Mouse (Mus musculus) erythroblast, embryonic 14.5 days (primary cell): Measurements from ENCODE around the gene Akr1c19. TPM values are rescaled to one million over a fixed set of nuclear protein-coding genes. Genes with fewer than 3 reads are reported as not detected.
"Not testable (repeated sequence)": the region's sequence is repeated elsewhere in the genome, so short reads cannot be mapped to it uniquely, and the experiment has no call there.

Source experiments
- H3K27me3 ChIP-seq: 2 replicates; pipeline ENCODE4 v1.6.1; 2012; ENCODE audit warnings: inconsistent platforms; ENCODE audit not compliant: control insufficient read depth
- H3K36me3 ChIP-seq: 2 replicates; pipeline ENCODE4 v1.6.1; 2012; ENCODE audit warnings: mild to moderate bottlenecking, inconsistent platforms; ENCODE audit not compliant: control insufficient read depth
- H3K4me1 ChIP-seq: 2 replicates; pipeline ENCODE4 v1.6.1; 2012; ENCODE audit warnings: inconsistent platforms; ENCODE audit not compliant: control insufficient read depth
- H3K4me3 ChIP-seq: replicated peaks from 2 replicates; pipeline ENCODE3; 2012; ENCODE audit warnings: moderate library complexity, mild to moderate bottlenecking, inconsistent platforms
- H3K9me3 ChIP-seq: 2 replicates; pipeline ENCODE4 v1.6.1; 2012; ENCODE audit warnings: low read length, inconsistent platforms, mixed read lengths; ENCODE audit not compliant: control insufficient read depth
- GATA1 ChIP-seq: IDR thresholded peaks from 2 replicates; pipeline ENCODE4 v1.6.1; 2012; ENCODE audit warnings: low read length, inconsistent platforms, mixed read lengths
- TAL1 ChIP-seq: IDR thresholded peaks from 3 replicates; pipeline ENCODE4 v1.6.1; 2012; ENCODE audit warnings: low read length, inconsistent platforms, mixed read lengths
- polyA plus RNA-seq: library from polyadenylated mRNA; stranded (reverse); fragments of >175 nt; gene quantifications from 2 replicates; pipeline ENCODE4 v1.2.3, GENCODE M21; 2012

Gene Akr1c19
- polyA plus RNA-seq, 1 experiment = 0.03 TPM

- Histone ChIP-seq H3K4me3 (no peak overlapping the region), H3K36me3 (no peaks in the 10 kb centered on the region), H3K9me3 (no peaks in the 10 kb centered on the region), H3K4me1 (no peaks in the 10 kb centered on the region), H3K27me3 (no peaks in the 10 kb centered on the region)
- TF ChIP-seq TAL1 = no peak
- no peak for TF ChIP-seq GATA1
These were observed 36.5 kb downstream of the Akr1c19 start for GRCm38 (mm10) chr13:4265047-4265446.

- not testable (repeated sequence) for H3K27me3 ChIP-seq, H3K4me3 ChIP-seq, H3K36me3 ChIP-seq, H3K9me3 ChIP-seq, H3K4me1 ChIP-seq
These were observed 37.0 kb downstream of the Akr1c19 start for GRCm38 (mm10) chr13:4265455-4265854.

GRCm38 (mm10) chr13:4270860-4271259, 42.4 kb downstream of the Akr1c19 start:
- Histone ChIP-seq H3K36me3 (no peaks in the 10 kb centered on the region), H3K27me3 (no peaks in the 10 kb centered on the region), H3K4me1 (no peaks in the 10 kb centered on the region), H3K9me3 (no peaks in the 10 kb centered on the region), H3K4me3 (no peak overlapping the region)
- TF ChIP-seq TAL1 (no peak), GATA1 (no peak)

GRCm38 (mm10) chr13:4277526-4277925, 49.0 kb downstream of the Akr1c19 start:
- Histone ChIP-seq H3K4me1 (no peaks in the 10 kb centered on the region), H3K4me3 (no peak overlapping the region), H3K36me3 (no peaks in the 10 kb centered on the region), H3K9me3 (no peaks in the 10 kb centered on the region), H3K27me3 (no peaks in the 10 kb centered on the region)
- no peak for TF ChIP-seq TAL1
- no peak for TF ChIP-seq GATA1

GRCm38 (mm10) chr13:4279284-4279683, 50.8 kb downstream of the Akr1c19 start, which contains the start of gene Akr1c12:
TSS of gene Akr1c12 (minus strand) at chr13:4279433.
- H3K4me3 ChIP-seq = no peak within 1 kb of the TSS

GRCm38 (mm10) chr13:4281471-4282412, 53.2 kb downstream of the Akr1c19 start:
- no peaks in the 10 kb centered on the region for H3K9me3 ChIP-seq
- H3K27me3 ChIP-seq = no peaks in the 10 kb centered on the region
- no peaks in the 10 kb centered on the region for H3K4me1 ChIP-seq
- no peaks in the 10 kb centered on the region for H3K36me3 ChIP-seq
- no peak overlapping the region for H3K4me3 ChIP-seq
- TF ChIP-seq TAL1 (no peak), GATA1 (no peak)

More at GRCm38 (mm10) chr13:4279284-4279683, 50.8 kb downstream of the Akr1c19 start, which contains the start of gene Akr1c12:
- Histone ChIP-seq H3K4me1 (no peaks in the 10 kb centered on the region), H3K27me3 (no peaks in the 10 kb centered on the region), H3K36me3 (no peaks in the 10 kb centered on the region), H3K9me3 (no peaks in the 10 kb centered on the region)
- TF ChIP-seq GATA1 (no peak), TAL1 (no peak)

- Histone ChIP-seq H3K9me3 (no peaks in the 10 kb centered on the region), H3K4me1 (no peaks in the 10 kb centered on the region), H3K27me3 (no peaks in the 10 kb centered on the region), H3K36me3 (no peaks in the 10 kb centered on the region), H3K4me3 (no peak overlapping the region)
- no peak for TF ChIP-seq TAL1
- TF ChIP-seq GATA1 = no peak
These were observed 68.5 kb downstream of the Akr1c19 start for GRCm38 (mm10) chr13:4296991-4297390.

Other genes starting within 250 kb of the Akr1c19 start
- not detected in 2 replicates for gene Akr1c14, start 179.7 kb upstream of the Akr1c19 start, polyA plus RNA-seq
- gene Akr1c18, start 78.0 kb upstream of the Akr1c19 start, polyA plus RNA-seq = not detected in 2 replicates
- not detected in 2 replicates for gene Akr1c13, start 37.5 kb upstream of the Akr1c19 start, polyA plus RNA-seq
- gene Akr1c12, start 50.7 kb downstream of the Akr1c19 start, polyA plus RNA-seq = not detected in 2 replicates
- not detected in 2 replicates for gene Akr1c6, start 205.6 kb downstream of the Akr1c19 start, polyA plus RNA-seq